Mouse (Mus musculus) forebrain, embryonic 13.5 days (tissue): ENCODE measurements at regions not wholly inside any gene's neighbourhood (a gene's known extent, or its start where the extent isn't known, plus 50 kb on each side); places are given as distances from the start of the nearest gene placed in this dataset.
A peak's percentile ranks its signal among the peaks of the same experiment; 100 is the strongest.

Experiments
- ATAC-seq: fragments of 200-750 bp; cut with Nextera tagmentation; 2 replicates; pipeline ENCODE4 v1.8.0; 2017
- H3K27ac ChIP-seq: fragments of 300-500 bp; sonication (generic); 2 replicates; pipeline ENCODE4 v1.5.1; 2015; ENCODE audit warnings: inconsistent platforms, mild to moderate bottlenecking, moderate library complexity
- H3K27me3 ChIP-seq: fragments of 300-500 bp; sonication (generic); 2 replicates; pipeline ENCODE4 v1.6.1; 2015; ENCODE audit warnings: mild to moderate bottlenecking, inconsistent platforms
- H3K36me3 ChIP-seq: fragments of 300-500 bp; sonication (generic); 2 replicates; pipeline ENCODE4 v1.6.1; 2015; ENCODE audit warnings: mild to moderate bottlenecking, inconsistent platforms; ENCODE audit not compliant: poor library complexity, severe bottlenecking
- H3K4me1 ChIP-seq: fragments of 300-500 bp; sonication (generic); 2 replicates; pipeline ENCODE4 v1.6.1; 2015; ENCODE audit warnings: inconsistent platforms
- H3K4me2 ChIP-seq: fragments of 300-500 bp; sonication (generic); 2 replicates; pipeline ENCODE4 v1.6.1; 2015; ENCODE audit warnings: inconsistent platforms, mild to moderate bottlenecking, moderate library complexity
- H3K4me3 ChIP-seq: fragments of 300-500 bp; sonication (generic); 2 replicates; pipeline ENCODE4 v1.5.1; 2015; ENCODE audit warnings: mild to moderate bottlenecking, inconsistent platforms
- H3K9ac ChIP-seq: fragments of 300-500 bp; sonication (generic); 2 replicates; pipeline ENCODE4 v1.6.1; 2015; ENCODE audit warnings: mild to moderate bottlenecking, inconsistent platforms
- H3K9me3 ChIP-seq: fragments of 300-500 bp; sonication (generic); replicated peaks from 2 replicates; pipeline ENCODE4 v1.6.1; 2016; ENCODE audit warnings: inconsistent platforms
- WGBS: fragments of 180-500 bp; shearing (Covaris S2); methylation state at CpG from one replicate; pipeline ENCODE4 v1.1.7; 2015; 5-methylcytosine and 5-hydroxymethylcytosine counted together

DNA sequence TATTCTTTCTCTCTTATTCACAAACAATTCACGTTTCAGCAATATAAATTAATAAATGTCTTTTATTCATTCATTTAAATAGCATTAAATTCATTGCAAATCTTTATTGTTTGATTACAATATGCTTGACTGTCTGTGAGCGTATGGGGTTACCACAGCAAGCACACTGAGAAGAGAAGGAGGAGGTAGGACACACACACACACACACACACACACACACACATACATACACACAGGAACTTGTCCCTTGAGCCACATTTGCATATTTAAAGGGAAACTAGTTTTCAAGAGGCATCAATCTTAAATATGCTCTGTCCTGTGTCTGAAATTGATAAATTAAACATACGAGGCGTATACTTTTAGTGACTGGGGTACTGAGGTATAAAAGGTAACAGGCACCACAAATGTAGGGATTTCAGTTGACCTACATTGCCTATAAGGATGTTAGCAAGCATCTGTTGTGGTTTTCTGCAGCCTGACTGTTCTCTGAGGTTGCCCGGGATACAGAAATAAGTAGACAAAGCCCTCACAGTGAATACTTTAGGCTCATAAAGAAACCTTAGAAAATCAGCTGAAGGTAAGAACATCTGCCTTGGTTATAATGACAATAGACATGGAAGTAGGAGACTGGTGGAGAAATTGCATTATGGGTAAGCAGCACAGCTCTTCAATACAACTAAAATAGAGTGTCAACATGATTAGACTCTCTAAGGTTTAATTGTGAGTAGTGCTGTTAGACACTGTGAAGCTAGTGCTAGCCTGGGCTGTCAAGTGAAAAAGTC lies 217.1 kb upstream of the Tacr3 start:
- no peak overlapping the region for H3K4me2 ChIP-seq
- no peak overlapping the region for H3K27ac ChIP-seq
- ATAC-seq = peak; percentile 48; the same call in 1 of the 2 replicates
- no peak overlapping the region for H3K4me3 ChIP-seq
- no peaks in the 10 kb centered on the region for H3K27me3 ChIP-seq
- no peaks in the 10 kb centered on the region for H3K9me3 ChIP-seq
- no peak overlapping the region for H3K9ac ChIP-seq
- no peaks in the 10 kb centered on the region for H3K36me3 ChIP-seq
- H3K4me1 ChIP-seq = peaks cover 6% of the 10 kb centered on the region; the same call in 1 of the 2 replicates
- WGBS = 51% methylated on average over 5 of the region's 5 CpGs

DNA sequence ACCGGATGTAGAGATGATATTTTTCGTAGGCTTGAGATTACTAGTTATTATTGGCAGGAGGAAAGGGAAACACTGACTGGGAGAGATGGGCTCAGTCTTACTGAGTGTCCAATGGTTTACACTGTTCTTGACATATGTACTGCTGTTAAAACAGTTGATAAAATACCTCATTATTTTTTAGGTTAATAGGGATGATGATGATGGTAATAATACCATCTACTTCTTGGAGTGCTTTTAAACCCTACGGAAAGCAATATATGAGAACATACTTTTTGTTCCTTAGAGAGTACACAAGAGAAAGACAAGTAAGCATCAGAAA lies 216.6 kb upstream of the Tacr3 start:
- Histone ChIP-seq H3K27me3 (no peaks in the 10 kb centered on the region), H3K4me1 (peaks cover 6% of the 10 kb centered on the region; the same call in 1 of the 2 replicates), H3K27ac (no peak overlapping the region), H3K9ac (no peak overlapping the region), H3K4me2 (no peak overlapping the region), H3K9me3 (no peaks in the 10 kb centered on the region), H3K4me3 (no peak overlapping the region), H3K36me3 (no peaks in the 10 kb centered on the region)
- no peak for ATAC-seq
- WGBS = 80% methylated on average over 3 of the region's 3 CpGs

DNA sequence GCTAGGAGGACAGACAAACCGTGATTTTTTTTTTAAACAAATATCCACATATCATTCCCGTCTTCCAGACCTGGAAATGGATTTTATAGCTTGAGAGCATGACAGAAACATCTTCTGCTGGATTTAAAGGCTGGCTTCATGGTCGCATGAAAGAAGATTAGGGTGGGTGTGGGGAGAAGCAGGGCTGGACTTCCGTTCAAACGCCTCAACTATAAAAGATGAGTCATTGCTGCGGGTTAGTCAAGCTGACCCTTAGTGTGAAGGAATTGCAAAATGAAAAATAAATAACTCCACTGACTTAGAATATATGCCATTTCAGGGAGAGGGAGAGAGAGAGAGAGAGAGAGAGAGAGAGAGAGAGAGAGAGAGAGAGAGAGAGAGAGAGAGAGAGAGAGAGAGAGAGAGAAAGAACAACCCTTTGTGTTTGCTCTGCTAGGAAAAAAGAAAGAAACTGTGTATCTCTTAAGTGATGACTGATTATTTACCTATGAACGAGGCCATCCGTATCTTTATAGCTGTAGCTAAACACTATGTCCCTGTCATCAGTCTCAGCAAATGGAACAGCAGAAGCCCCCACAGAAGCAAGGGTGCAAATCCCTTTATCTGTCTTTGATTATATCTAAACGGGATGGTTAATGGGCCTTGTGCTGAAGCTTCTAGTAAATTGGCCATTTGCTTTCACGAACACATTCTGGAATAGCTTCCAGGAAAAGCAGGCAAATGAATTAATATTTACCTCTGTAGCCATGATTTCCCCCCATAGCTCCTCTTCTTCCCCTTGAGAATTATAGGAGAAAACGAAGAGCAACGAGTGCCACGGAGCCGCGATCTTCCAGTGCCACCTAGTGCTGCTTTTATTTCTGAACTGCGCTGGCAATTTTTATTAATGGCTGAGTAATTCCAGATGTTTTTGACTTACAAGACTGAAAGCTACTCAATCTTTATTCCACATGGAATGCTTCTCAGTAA lies 199.4 kb upstream of the Tacr3 start:
- H3K27ac ChIP-seq = peak overlapping the region; percentile 4; the same call in 1 of the 2 replicates
- no peaks in the 10 kb centered on the region for H3K4me1 ChIP-seq
- H3K9ac ChIP-seq = no peak overlapping the region
- H3K4me3 ChIP-seq = 0 out of 2 replicates have a peak overlapping the region, but pooled peaks have one; percentile 0
- H3K4me2 ChIP-seq = peak overlapping the region; percentile 31
- H3K36me3 ChIP-seq = no peaks in the 10 kb centered on the region
- H3K9me3 ChIP-seq = no peaks in the 10 kb centered on the region
- peak; percentile 87 for ATAC-seq
- no peaks in the 10 kb centered on the region for H3K27me3 ChIP-seq
- WGBS = 42% methylated on average over 16 of the region's 16 CpGs

DNA sequence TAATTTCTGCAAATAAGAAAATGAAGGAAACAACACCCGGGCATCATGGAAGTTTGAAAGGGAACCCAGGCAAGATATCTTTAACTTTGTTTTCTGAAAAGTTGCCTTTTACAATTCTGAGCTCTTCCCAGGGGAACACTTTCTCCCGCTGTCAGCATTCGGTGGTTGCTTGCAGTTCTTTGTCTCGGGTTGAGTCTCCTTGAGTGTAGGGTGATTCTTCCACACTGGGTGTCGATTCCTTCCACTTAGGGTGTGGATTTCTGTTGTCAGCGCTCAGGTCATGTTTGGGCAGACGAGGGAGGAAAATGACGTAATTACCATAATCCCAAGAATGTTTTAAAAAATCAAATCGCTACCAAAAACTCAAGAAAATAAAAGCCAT lies 198.7 kb upstream of the Tacr3 start:
- H3K4me3 ChIP-seq = no peak overlapping the region
- no peak overlapping the region for H3K9ac ChIP-seq
- no peak overlapping the region for H3K4me2 ChIP-seq
- no peaks in the 10 kb centered on the region for H3K36me3 ChIP-seq
- 48% methylated on average over 9 of the region's 9 CpGs for WGBS
- no peaks in the 10 kb centered on the region for H3K4me1 ChIP-seq
- H3K27ac ChIP-seq = no peak overlapping the region
- H3K9me3 ChIP-seq = no peaks in the 10 kb centered on the region
- ATAC-seq = peak; percentile 56; the same call in 1 of the 2 replicates
- no peaks in the 10 kb centered on the region for H3K27me3 ChIP-seq

DNA sequence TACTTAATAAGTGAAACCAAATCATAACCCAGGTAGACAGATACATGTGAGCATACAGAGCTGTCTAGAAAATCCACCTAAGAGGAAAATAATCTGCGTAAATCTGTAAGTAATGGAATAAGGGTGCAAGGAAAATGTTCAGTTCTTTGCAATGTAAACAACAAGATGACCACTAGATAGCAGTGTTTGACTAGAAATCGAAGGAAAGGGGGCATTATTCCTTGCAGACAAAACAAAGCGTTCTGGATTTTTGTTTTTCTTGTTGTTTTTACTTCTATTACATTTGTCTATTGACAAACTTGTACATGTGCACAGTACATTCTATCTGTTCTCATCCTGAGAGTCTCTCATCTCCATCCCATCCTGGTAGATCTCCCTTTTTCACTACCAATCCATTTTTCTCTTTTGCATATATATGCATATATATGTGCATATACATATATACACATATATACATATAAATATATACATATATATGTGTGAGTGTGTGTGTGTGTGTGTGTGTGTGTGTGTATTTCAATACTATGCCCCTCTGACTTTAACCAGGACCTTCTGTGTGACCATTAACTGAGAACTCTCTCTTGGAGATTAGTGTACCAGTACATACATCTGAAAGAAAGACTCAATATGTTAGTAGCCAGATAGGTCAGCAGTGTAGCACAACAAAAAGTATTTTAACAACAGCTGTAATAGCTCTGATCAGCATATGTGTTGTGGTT lies 179.9 kb upstream of the Tacr3 start:
- WGBS = 42% methylated on average over 3 of the region's 3 CpGs
- Histone ChIP-seq H3K9me3 (no peaks in the 10 kb centered on the region), H3K9ac (no peak overlapping the region), H3K4me3 (no peak overlapping the region), H3K36me3 (no peaks in the 10 kb centered on the region), H3K27ac (no peak overlapping the region), H3K4me2 (no peak overlapping the region), H3K27me3 (no peaks in the 10 kb centered on the region), H3K4me1 (no peaks in the 10 kb centered on the region)
- ATAC-seq = peak; percentile 57

DNA sequence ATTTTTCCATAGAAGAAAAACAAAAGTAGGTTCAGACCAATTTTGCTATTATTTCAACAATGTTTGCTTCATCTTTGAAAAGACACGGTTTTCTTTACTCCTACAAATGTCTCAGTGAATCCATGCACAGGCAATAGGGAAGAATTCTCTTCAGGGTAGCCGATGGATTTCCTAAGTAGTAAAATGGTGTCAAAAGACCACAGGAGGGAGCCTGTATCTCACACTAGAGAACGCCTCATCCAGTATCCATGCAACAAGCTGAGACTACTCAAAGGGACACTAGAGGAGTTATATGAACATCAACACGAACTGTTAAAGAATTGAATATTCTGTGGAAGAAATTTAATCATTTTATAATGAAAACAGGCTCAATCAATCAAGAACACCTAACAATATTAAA lies 174.8 kb upstream of the Tacr3 start:
- Histone ChIP-seq H3K27ac (no peak overlapping the region), H3K4me1 (no peaks in the 10 kb centered on the region), H3K9me3 (no peaks in the 10 kb centered on the region), H3K9ac (no peak overlapping the region), H3K4me2 (no peak overlapping the region), H3K4me3 (no peak overlapping the region), H3K36me3 (no peaks in the 10 kb centered on the region), H3K27me3 (no peaks in the 10 kb centered on the region)
- WGBS = 36% methylated on average over 4 of the region's 4 CpGs
- ATAC-seq = peak; percentile 75; the same call in 1 of the 2 replicates

DNA sequence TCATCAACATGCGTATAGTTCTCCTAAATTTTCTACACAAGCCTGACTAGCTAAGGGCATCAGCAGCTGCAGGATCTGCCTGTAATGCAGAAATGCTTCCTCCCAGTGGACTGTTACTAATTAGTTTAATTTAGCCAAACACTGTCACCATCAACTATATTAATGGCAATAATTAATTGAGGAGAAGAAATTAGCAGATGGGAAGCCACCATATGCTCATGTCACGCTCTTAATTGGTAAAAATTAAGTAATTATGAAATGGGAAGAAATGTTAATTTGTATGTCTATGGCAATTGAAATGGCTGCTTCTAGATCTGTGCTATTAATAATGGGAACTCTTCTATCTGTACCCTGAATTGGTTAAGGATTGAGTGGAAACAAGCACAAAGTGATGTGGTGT lies 133.9 kb upstream of the Tacr3 start:
- H3K27me3 ChIP-seq = no peaks in the 10 kb centered on the region
- H3K9ac ChIP-seq = no peak overlapping the region
- H3K4me3 ChIP-seq = no peak overlapping the region
- H3K4me1 ChIP-seq = no peaks in the 10 kb centered on the region
- no peak overlapping the region for H3K4me2 ChIP-seq
- H3K36me3 ChIP-seq = no peaks in the 10 kb centered on the region
- ATAC-seq = no peak
- 79% methylated on average over 2 of the region's 2 CpGs for WGBS
- H3K27ac ChIP-seq = no peak overlapping the region
- no peaks in the 10 kb centered on the region for H3K9me3 ChIP-seq

DNA sequence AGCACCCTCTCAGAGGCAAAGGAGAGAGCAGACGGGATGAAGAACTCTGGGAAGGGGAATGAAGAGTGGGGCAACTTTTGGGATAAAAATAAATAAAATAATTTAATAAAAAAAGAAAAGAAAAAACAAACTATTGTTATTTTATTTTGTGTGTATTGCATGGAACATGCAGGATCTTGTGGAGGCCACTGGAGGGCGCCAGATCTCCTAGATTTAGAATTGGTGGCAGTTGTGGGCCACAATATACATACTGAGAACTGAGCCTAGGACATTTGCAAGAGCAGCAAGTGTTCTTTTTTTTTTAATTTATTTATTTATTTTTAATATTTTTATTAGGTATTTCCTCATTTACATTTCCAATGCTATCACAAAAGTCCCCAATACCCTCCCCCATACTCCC lies 110.2 kb upstream of the Tacr3 start:
- Histone ChIP-seq H3K36me3 (no peaks in the 10 kb centered on the region), H3K9me3 (no peaks in the 10 kb centered on the region; the same call in 1 of the 2 replicates), H3K4me2 (no peak overlapping the region), H3K27ac (no peak overlapping the region), H3K4me3 (no peak overlapping the region), H3K9ac (no peak overlapping the region), H3K4me1 (no peaks in the 10 kb centered on the region), H3K27me3 (no peaks in the 10 kb centered on the region)
- ATAC-seq = no peak
- 33% methylated on average over 2 of the region's 2 CpGs for WGBS

DNA sequence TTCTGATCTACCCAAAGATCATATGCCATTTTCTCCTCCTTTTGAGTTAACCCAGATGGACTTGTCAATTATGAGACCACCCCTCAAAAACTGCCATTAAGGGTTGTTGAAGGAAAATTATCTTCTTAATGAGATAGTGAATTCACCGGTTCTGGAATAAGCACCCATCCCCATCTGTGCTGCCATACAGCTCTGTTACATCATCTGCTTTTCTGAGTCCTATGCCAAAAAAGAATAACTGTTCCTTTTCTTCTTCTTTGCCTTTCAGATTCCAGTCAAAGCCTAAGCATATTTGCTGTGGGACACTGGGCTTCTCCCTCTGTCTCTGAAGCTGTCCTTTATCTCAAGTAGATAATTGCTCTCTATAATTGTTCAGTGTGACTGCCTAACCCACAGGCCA lies 93.1 kb upstream of the Tacr3 start:
- no peaks in the 10 kb centered on the region for H3K27me3 ChIP-seq
- WGBS = 35% methylated on average over 1 of the region's 1 CpGs
- no peak overlapping the region for H3K27ac ChIP-seq
- no peak overlapping the region for H3K9ac ChIP-seq
- H3K36me3 ChIP-seq = no peaks in the 10 kb centered on the region
- 0 out of 2 replicates have a peak, but pooled peaks have one; percentile 59 for ATAC-seq
- H3K4me3 ChIP-seq = no peak overlapping the region
- H3K4me2 ChIP-seq = no peak overlapping the region
- H3K9me3 ChIP-seq = no peaks in the 10 kb centered on the region
- no peaks in the 10 kb centered on the region for H3K4me1 ChIP-seq

DNA sequence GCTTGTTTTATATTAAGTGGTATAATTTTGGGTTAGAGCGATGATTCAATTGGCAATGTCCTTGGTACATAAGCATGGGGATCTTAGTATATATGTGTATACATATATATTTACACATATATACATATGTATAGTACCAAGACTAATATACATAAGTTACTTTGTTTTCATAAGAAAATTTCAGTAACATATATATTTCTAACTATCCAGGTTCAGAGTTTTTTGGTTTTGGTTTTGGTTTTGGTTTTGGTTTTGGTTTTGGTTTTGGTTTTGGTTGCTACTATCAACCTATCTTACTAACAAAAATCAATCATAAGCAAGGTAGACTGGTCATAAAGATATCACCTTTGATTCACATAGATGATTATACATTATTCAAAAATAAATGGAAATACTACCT lies 67.7 kb upstream of the Tacr3 start:
- WGBS = 100% methylated on average over 1 of the region's 1 CpGs
- Histone ChIP-seq H3K4me3 (no peak overlapping the region), H3K9me3 (no peaks in the 10 kb centered on the region), H3K27me3 (no peaks in the 10 kb centered on the region), H3K36me3 (no peaks in the 10 kb centered on the region), H3K27ac (no peak overlapping the region), H3K4me2 (no peak overlapping the region), H3K9ac (no peak overlapping the region), H3K4me1 (no peaks in the 10 kb centered on the region)
- ATAC-seq = no peak

DNA sequence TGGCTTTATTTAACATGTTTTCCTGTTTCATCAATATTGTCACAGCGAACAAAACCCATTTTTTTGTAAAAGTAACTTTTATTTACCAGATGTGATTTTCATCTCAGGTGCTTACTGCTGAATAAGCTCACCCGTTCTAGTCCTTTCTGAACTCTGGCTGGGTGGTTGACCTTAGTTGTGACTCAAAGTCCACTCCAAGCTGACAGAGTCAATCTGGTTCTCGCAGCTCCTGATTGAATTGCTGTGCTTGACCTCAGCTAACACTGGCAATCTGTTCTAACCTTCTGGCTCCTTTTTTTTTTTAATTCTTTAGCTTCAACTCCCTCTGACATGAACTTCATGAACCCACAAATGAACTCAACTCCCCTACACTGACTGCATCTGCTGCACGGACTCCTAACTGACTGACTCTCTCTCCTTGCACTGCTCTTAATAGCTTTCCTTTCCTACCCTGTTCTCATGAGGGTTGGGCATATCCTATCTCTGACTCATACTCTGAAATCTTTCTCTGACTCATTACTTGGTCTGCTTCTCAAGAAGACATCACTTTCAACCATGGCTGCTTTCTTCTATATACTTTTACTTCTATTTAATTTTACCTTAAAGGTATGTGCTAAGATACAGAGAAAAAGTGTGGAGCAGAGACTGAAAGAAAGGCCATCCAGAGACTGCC lies 65.4 kb upstream of the Tacr3 start:
- Histone ChIP-seq H3K9me3 (no peaks in the 10 kb centered on the region), H3K4me1 (no peaks in the 10 kb centered on the region), H3K9ac (no peak overlapping the region), H3K4me3 (no peak overlapping the region), H3K36me3 (no peaks in the 10 kb centered on the region), H3K27me3 (no peaks in the 10 kb centered on the region), H3K4me2 (no peak overlapping the region), H3K27ac (no peak overlapping the region)
- no peak for ATAC-seq
- WGBS = 88% methylated on average over 4 of the region's 4 CpGs
